Mouse (Mus musculus) liver, embryonic 14.5 days (tissue): Measurements from ENCODE around the gene Ppp1ca.

Experiments used
- CTCF ChIP-seq: IDR thresholded peaks from 2 replicates; pipeline ENCODE4 v1.5.1; 2016; ENCODE audit warnings: antibody characterized with exemption, low read depth, control low read depth
- EP300 ChIP-seq: IDR thresholded peaks from 2 replicates; pipeline ENCODE4 v1.6.1; 2016; ENCODE audit warnings: antibody characterized with exemption, low read depth

GRCm38 (mm10) chr19:4244775-4245174, 52.9 kb downstream of the Ppp1ca start:
- TF ChIP-seq CTCF = no peak
- TF ChIP-seq EP300 = no peak
